Mouse (Mus musculus) bone marrow macrophage, adult 2 months (primary cell): ENCODE data around the gene Ints14.

Experiments
- CTCF ChIP-seq: IDR thresholded peaks from 2 replicates; pipeline ENCODE4 v1.5.1; 2012; ENCODE audit warnings: low read depth, mild to moderate bottlenecking, low read length, moderate library complexity
- POLR2A ChIP-seq: IDR thresholded peaks from 2 replicates; pipeline ENCODE4 v1.6.1; 2012; ENCODE audit warnings: mild to moderate bottlenecking, low read depth, low read length, borderline replicate concordance

GRCm38 (mm10) chr9:65001481-65001880 lies 40.8 kb downstream of the Ints14 start:
- TF ChIP-seq CTCF (no peak), POLR2A (no peak)
